Mouse (Mus musculus) bone marrow macrophage, adult 2 months (primary cell): ENCODE measurements around the gene Irf3.

ENCODE experiments used
- CTCF ChIP-seq: IDR thresholded peaks from 2 replicates; pipeline ENCODE4 v1.5.1; 2012; ENCODE audit warnings: low read depth, mild to moderate bottlenecking, low read length, moderate library complexity
- POLR2A ChIP-seq: IDR thresholded peaks from 2 replicates; pipeline ENCODE4 v1.6.1; 2012; ENCODE audit warnings: mild to moderate bottlenecking, low read depth, low read length, borderline replicate concordance

DNA sequence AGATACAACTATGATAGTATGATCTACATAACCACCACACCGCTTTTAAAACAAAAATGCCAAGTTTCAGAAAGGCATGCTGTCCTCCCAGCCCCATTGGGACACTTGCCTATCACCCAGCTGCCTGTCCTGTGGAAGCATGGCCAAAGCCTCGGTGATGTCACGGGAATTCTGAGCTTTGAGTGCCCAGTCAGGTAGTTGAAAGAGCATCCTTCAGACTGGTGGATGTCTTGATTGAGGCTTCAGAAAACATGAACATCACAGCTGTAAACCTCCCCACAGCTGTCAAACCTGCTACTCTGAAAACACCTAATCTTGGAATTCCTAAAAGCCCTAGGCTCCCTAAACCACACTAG, 16.6 kb downstream of the Irf3 start:
- no peak for TF ChIP-seq CTCF
- TF ChIP-seq POLR2A = no peak
